Mouse (Mus musculus): ENCODE data around the gene C130050O18Rik.

GRCm38 (mm10) chr5:139394399-139394798 is 10.7 kb upstream of the C130050O18Rik start:
- TF ChIP-seq CTCF (IDR thresholded peaks at IDR 0.05; ENCODE audit: extremely low read depth, insufficient read depth, insufficient read length, insufficient replicate concordance) (no peak), POLR2A (IDR thresholded peaks at IDR 0.05; ENCODE audit: low read depth, low read length) (no peak)
